Mouse (Mus musculus) cerebellum, postnatal 25 days (tissue): Measurements from ENCODE around the gene Use1.
A peak's percentile ranks its signal among the peaks of the same experiment; 100 is the strongest.

Source experiments
- DNase-seq, 2 experiments: peaks; one replicate each; pipeline ENCODE4 v3.0.0; 2021; ENCODE audit warnings: mixed read lengths in 2 of 2

Gene Use1

DNA sequence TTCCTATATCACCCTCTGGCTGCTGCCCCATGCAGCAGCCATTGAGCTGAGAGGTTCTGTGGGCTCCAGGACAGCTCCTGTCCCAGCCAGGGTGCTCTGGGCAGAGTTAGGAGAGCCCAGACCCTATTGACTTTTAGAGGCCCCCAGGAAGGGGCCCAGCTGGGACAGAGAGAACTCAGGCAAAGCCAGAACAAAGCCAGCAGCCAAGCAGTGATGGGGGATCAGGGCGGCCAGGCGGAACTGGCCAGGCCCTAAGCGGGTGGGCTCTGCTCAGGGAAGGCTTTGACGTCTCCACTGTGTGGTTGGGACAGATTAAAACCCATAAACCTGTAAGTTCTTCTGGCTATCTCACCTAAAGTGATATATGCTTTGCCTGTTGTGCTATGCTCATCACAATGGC lies 12.4 kb downstream of the Use1 start:
- DNase-seq = no peak

- DNase-seq = no peak
Measured at GRCm38 (mm10) chr8:71379512-71380075, 12.9 kb downstream of the Use1 start.

DNA sequence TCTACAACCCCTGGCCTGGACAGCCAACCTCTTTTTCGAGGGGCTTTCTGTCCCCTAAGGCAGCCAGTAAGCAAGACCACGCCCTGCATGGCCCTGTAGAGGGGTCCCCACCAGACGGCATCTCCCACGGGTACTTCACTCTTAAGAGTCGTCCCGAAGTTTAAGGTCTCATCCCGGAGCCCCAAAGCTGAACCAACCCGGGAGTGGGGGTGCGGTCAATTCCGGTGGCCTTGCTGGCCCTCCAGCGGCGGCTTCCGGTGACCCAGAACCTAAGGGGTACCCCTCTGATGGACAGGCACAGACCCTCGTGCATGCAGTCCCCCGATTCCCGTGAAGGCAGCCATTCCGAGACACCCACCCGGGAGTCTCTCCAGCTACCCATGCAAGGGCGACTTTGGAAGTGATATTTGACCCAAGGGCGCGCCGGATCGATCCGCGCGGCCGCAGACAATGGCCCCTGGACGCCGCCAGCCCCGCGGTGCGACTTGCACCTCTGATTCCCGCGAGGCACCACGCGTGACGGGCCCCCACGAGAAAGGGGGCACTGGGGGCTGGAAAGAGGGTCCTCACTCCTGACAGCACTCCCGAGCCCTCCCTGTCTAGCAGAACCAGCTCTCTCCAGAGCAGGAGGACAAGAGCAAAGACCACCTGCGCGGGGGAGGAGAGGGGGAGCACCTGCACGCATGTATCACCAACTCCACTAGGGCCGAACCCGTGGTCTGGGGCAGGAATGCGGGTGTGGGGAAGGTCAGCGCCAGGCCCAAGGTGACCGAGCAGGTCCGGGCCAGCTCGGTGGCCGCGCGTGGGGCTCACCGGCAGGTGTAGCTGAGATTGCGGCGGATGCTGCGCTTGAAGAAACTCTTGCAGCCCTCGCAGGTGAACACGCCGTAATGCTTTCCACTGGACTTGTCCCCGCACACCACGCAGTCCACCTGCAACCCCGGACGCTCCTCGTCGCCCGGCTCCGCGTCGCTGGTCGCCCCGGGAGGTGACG lies 13.8 kb downstream of the Use1 start:
- peak; percentile 51 to 54 for DNase-seq

DNA sequence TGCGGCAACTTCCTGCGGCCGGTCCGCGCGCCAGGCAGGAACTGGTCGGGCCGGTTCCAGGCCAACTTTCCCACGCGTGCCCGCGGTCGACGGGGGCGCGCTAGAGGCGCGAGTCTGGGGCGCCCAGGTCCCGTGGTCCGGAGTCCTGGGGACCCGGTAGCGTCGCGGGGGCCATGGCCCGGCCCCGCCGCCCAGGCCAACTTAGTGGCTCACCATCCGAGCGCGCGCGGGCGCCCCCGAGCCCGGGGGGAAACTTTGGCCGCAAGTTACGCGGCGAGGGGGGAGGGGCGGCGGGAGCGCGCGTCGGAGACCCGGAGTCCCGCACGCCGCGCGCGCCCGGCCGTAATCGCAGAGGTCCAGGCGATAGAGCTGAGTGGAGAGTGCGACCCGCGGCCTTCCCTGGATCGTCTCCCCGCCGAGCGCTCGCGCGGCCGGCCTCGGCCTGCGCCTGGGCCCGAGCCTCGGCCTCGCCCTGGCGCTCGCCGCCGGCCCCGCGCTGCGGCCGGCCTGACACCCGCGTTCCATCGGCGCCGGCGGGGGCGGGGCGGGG lies 14.8 kb downstream of the Use1 start, which contains the start of gene Nr2f6:
Gene Nr2f6, minus strand, starts transcription at position 540 of the 550 bp plus-strand sequence.
- DNase-seq = peak in 1 of 2 experiments; percentile 82

DNA sequence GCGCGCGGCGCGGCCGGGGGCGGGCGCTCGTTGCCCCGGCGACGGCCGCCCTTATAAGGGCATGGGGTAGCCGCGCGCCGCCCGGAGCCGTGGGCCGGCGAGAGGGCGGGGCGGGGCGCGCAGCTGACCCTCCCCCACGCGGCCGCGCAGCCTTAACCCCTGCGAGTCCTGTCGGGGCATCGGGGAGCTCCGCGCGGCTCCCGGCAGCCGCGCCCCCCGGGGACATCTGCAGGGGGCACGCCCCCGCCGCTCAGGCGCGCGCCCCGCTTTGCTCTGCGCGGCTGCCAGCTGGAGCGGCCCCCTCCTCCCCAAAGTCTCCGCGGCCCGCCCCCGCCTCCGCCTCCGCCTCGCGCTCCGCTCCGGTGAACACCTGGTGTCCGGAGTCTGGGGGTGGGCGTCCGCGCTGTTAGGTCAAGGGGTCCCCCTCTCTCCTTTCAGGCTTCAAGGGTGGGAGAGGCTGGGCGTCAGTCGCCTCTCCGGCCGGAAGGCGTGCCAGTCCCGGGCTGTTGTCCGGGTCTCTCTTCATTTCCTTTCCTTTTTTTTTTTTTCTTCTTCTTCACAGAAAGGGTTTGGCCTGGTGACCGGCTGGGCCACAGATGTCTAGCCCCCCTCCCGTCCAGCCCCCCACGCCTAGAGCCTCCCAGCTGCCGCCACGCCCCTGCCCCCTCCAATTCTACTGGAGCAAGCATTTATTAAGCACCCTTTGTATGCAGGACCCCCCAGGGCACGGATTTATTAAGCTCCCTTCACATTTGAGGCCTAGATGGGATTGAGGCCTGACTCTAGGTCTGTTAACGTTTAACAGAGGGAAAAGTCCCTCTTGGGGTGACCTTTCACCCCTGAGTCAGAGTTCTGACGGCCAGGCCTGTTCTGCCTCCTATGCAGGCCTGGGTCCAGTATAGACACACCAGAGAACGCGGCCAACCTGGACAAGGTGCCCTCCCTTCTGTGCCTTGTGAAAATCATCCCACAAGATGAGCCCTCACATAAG lies 15.6 kb downstream of the Use1 start:
- peak; percentile 85 to 92 for DNase-seq

GRCm38 (mm10) chr8:71383396-71383795 lies 16.7 kb downstream of the Use1 start:
- peak in 1 of 2 experiments; percentile 12 for DNase-seq

DNA sequence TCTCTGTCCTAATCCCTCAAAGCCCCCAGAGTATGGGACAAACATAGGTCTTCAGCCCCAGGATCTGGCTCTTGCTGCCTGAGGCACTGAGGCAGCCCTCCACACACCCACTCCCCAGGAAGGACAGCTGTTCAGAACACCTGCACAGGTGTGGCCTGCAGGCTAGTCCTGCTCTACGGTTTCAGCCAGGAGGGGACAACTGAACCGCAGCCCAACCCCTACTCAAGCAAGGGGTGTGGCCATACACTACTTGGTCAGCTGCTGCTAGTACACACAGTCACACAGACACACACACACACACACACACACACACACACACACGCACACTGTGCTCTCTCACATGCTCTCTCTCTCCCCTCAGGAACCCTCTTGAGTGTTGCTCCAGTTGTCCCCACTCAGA lies 17.2 kb downstream of the Use1 start:
- DNase-seq = peak in 1 of 2 experiments; percentile 13

DNA sequence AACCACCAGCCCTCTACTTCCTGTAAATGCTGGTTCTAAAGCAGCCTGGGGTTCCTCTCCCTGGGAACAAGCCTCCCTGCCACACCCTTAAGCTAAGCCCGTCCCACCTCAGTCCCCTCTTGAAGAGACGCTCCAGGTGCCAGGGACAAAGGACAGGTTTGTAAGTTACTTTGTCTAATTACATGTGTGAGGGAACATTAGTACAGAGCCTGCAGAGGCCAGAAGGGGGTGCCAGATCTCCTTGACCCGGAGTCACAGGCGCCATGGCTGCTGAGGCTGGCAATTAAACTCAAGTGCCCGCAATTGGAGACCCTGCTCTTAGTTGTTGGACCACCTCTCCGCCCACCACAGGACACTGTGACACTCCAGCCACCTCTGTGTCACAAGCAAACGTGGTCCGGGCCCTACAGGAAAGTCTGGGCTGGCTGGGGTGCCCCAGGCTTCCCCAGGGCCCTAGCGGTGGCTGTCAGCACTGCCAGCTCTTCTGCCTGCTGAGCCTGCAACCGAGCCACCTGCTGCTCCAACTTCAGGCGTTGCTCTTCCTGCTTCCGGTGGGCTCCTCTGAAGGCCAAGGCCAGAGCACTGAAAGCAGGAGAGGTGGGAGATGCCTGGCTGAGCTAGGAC lies 18.7 kb downstream of the Use1 start:
- no peak for DNase-seq

GRCm38 (mm10) chr8:71388267-71388666 lies 21.6 kb downstream of the Use1 start:
- DNase-seq = no peak

GRCm38 (mm10) chr8:71391696-71392095 lies 25.0 kb downstream of the Use1 start:
- DNase-seq = no peak

DNA sequence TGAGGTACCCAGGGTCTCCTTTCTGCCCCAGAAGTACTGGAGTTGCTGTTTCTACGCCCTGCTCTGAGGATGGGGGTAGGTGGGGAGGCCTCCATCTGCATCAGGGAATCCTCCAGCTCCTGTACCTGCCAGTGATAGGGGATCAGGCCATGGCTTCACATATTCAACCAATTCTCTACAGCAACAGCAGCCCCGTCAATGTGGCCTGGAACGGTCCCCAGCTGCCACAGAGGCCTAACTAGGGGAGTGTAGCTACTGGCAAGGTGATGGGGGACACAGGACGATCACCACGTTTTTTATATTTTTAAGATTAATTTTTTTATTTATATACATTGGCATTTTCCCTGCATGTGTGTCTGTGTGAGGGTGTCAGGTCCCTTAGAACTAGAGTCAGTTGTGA lies 25.7 kb downstream of the Use1 start:
- peak in 1 of 2 experiments; percentile 1 for DNase-seq

- peak; percentile 3 to 41 for DNase-seq
Measured at GRCm38 (mm10) chr8:71392871-71393270, 26.2 kb downstream of the Use1 start.

DNA sequence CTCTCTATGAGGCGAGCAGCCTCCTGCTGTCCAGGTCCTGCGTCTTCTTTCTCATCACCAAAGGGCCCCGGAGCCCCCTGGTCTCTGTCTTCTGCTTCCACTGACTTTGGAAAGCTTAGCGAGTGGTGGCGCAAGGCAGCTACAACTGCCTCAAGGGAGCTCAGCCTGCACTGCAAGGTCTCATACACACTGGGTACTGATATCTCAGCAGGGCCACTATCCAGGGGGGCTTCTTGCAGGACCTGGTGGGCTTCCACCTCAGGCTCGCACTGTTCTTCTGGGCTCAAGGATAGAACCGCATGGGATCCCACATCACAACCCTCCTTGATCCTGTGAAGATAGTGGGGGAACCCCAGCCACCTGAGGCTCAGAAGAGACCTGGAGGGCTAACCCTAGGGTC lies 27.8 kb downstream of the Use1 start:
- peak; percentile 10 to 27 for DNase-seq

DNA sequence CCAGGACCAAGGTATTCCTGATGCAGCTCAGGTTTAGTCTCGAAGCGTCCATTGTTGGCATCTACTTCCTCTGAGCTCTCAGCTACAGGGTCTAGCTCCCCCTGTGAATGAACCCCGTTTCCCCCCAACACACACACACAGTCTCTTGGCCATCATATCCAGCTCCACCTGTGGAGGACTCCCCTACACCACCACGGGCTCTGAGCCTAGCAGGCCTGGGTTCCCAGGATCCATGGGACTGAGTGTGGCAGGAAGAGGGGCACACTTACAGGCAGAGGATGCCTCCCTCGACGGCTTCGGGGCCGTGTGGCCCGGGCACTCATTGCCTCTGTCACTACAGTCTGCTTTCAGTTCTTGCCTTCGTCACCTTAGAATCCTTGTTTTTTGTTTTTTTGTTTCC lies 28.4 kb downstream of the Use1 start:
- peak; percentile 4 to 9 for DNase-seq

GRCm38 (mm10) chr8:71395629-71396028 lies 29.0 kb downstream of the Use1 start, which contains the start of gene Ushbp1:
Gene Ushbp1 (minus strand): TSS chr8:71395802.
- peak in 1 of 2 experiments; percentile 20 for DNase-seq

DNA sequence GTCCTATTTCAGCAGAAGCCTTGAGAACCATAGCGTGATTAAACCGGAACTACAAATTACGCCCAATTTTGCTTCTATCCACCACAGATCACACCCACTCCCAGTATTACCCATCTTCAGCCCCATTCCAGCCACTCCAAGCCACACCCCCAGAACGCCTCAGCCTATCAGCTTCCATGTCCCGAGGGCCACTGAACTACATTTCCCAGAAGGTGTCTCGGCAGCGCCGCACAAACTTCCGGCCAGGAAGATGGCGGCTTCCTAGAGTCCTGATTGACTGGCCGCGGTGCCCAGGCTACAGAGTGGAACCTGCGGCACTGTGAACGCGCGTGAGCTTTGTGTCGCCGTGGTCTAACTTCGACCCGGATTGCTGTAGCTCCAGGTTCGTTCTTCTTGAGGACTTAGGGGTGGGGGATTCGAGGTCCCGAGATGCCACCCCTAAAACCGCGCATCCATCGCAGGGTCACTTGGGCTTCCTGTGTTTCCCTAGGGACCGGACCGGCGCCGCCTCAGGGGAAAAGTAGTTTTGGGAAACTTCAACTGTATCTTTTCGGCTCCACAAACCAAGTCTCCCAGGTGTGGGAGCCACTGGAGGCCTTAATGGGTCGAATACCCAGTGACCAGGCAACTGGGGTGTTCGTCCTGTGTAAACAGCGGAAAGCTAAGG lies 30.1 kb downstream of the Use1 start, which contains the start of gene Babam1:
Gene Babam1, plus strand, starts transcription at position 223 of the 667 bp plus-strand sequence.
- peak; percentile 91 to 94 for DNase-seq

DNA sequence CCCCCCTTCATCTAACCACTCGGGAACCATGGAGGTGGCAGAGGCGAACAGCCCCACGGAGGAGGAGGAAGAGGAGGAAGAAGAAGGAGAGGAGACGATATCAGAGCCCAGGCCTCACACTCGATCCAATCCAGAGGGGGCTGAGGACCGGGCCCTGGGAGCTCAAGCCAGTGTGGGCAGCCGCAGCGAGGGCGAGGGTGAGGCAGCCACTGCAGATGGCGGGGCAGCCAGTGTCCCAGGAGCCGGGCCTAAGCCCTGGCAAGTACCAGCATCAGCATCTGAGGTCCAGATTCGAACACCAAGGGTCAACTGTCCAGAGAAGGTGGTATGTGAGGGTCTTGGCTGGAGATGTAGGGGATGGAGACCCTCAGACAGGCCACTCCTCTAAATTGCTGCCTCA lies 31.1 kb downstream of the Use1 start:
- DNase-seq = peak in 1 of 2 experiments; percentile 31

DNA sequence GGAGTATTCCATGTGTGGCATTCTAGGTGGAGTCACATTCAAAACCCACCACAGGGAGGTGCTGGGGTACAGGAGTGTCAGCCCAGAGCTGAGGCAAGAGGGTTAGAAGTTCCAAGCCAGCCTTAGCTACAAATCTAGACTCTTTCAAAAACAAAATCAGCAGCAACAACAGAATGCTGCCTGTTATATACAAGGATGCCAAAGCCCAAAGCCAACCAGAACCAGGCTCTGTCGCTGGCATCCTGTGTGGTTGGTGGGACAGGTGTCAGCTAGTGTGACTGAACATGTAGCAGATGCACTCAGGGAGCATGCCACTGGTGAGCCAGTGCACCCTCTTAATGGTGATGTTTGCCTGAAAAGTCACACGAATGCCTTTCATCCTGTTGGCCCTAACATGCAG lies 34.2 kb downstream of the Use1 start:
- DNase-seq = no peak

- peak in 1 of 2 experiments; percentile 9 for DNase-seq
Measured at GRCm38 (mm10) chr8:71401454-71401853, 34.8 kb downstream of the Use1 start.

DNA sequence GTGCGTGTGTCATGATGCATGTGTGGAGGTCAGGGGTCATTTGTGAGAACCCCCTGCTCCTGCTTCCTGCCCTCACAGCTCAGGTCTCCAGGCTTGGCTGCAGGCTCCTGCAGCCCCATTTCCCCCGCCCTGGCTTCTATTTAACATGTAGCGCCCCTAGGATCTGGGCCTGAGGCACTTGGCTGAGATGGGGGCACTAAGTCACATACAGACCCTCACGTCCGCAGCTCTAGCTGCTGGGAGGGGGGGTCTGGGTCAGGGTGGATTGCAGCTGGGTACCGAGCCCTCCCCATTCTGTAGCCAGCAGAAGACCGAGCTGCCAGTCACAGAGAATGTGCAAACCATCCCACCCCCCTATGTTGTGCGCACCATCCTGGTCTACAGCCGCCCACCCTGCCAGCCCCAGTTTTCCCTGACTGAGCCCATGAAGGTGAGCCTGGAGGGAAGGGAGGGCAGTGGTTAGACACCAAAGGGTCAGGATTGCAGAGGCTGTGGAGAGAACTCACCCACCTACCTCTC lies 35.9 kb downstream of the Use1 start:
- peak in 1 of 2 experiments; percentile 7 for DNase-seq
